ENCODE assay signal across 9 mouse cellular contexts in the genomic region with DNA sequence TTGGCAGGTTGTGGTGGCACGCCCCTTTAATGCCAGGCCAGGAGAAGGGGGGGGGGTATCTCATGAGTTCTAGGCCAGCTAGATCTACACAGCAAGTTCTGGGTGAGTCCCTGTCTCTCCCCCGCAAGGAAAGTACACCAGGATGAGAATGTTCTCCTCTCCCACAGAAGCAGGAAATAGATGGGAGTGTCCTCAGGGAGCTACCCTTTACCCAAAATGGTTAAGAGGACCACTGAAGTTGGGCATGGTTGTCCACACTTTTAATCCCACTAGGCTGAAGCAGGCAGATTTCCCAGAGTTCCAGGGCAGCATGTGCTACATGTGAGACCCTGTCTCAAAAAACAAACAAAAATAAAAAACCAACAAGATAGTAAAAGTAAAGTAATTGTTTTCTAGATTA. TPM values are rescaled to one million over a fixed set of nuclear protein-coding genes. Genes with fewer than 3 reads are reported as not detected.
DNase-seq lines count a peak whose midpoint lies in the region; ATAC-seq and TF ChIP-seq lines count a peak whose summit lies in the region.
"Had no signal": no experiment of that assay in that cellular context is flagged by ENCODE, and none has a peak within 500 bp of the region (broad histone marks: within the 10 kb centered on the region; RNA-seq: fewer than 3 reads in every experiment).

No protein-coding gene starts in this region.

- peak overlapping the region; percentile 69; the same call in 1 of the 2 replicates for H3K27ac ChIP-seq in kidney, adult 2 months (ENCODE audit: insufficient read depth, low read depth, low read length)
- peak overlapping the region; percentile 97; the same call in 1 of the 2 replicates for H3K27ac ChIP-seq in heart, embryonic 15.5 days
- peak overlapping the region; percentile 89 for H3K27ac ChIP-seq in liver, embryonic 16.5 days (ENCODE audit: low read length)

- no peaks in the 10 kb centered on the region; the same call in 1 of the 2 replicates for H3K27me3 ChIP-seq in kidney, adult 2 months (replicated peaks; ENCODE audit: control insufficient read depth, insufficient read depth, low read length)
- no peaks in the 10 kb centered on the region for H3K27me3 ChIP-seq in heart, embryonic 15.5 days
- H3K27me3 ChIP-seq in liver, embryonic 16.5 days (ENCODE audit: control insufficient read depth, insufficient read depth, low read depth, low read length) = no peaks in the 10 kb centered on the region

- H3K4me2 ChIP-seq in heart, embryonic 15.5 days = peak overlapping the region; percentile 61
- H3K4me2 ChIP-seq in liver, embryonic 16.5 days (ENCODE audit: low read depth, low read length) = peak overlapping the region; percentile 94

- no peak for DNase-seq in kidney, adult 2 months
- no peak for DNase-seq in kidney, adult 11 months
- peak; percentile 22 for DNase-seq in NIH3T3 (ENCODE audit: low read depth)
- no peak for DNase-seq in testis, postnatal 14 days (ENCODE audit: low spot score)
- DNase-seq: thymus, adult 2 months had no signal

- WGBS in kidney, adult 2 months = 87% methylated on average over 2 of the region's 2 CpGs
- 82% methylated on average over 2 of the region's 2 CpGs for WGBS in heart, embryonic 15.5 days
- 63% methylated on average over 2 of the region's 2 CpGs for WGBS in liver, embryonic 16.5 days (ENCODE audit: insufficient replicate concordance)

- TF ChIP-seq POLR2A in kidney, adult 2 months (IDR thresholded peaks at IDR 0.05; ENCODE audit: low read depth, low read length) = no peak

- peaks cover 11% of the 10 kb centered on the region; the same call in 1 of the 2 replicates for H3K4me1 ChIP-seq in kidney, adult 2 months (ENCODE audit: control insufficient read depth, insufficient read depth, low read length)
- H3K4me1 ChIP-seq in heart, embryonic 15.5 days (replicated peaks) = peaks cover 11% of the 10 kb centered on the region
- H3K4me1 ChIP-seq in liver, embryonic 16.5 days (ENCODE audit: control insufficient read depth, low read depth, low read length) = peaks cover 20% of the 10 kb centered on the region

- no peak for ATAC-seq in heart, embryonic 15.5 days (replicated peaks; ENCODE audit: insufficient number of reproducible peaks, insufficient read depth, low FRiP score, low read depth)
- ATAC-seq in liver, embryonic 16.5 days (ENCODE audit: low read depth) = no peak
- ATAC-seq in megakaryocyte-erythroid progenitor cell, adult 5-6 weeks (replicated peaks; ENCODE audit: low FRiP score, low TSS enrichment, poor library complexity, severe bottlenecking) = no peak
- ATAC-seq in frontal cortex, adult (ENCODE audit: low TSS enrichment) = no peak

- H3K4me3 ChIP-seq in kidney, adult 2 months (ENCODE audit: insufficient read depth, low read depth, low read length) = no peak overlapping the region
- H3K4me3 ChIP-seq in heart, embryonic 15.5 days = peak overlapping the region; percentile 96; the same call in 1 of the 2 replicates
- H3K4me3 ChIP-seq in liver, embryonic 16.5 days (ENCODE audit: low read depth, low read length) = peak overlapping the region; percentile 95

- H3K36me3 ChIP-seq in kidney, adult 2 months (ENCODE audit: control insufficient read depth, insufficient read depth, low read length) = no peaks in the 10 kb centered on the region
- H3K36me3 ChIP-seq in heart, embryonic 15.5 days = no peaks in the 10 kb centered on the region
- no peaks in the 10 kb centered on the region for H3K36me3 ChIP-seq in liver, embryonic 16.5 days (ENCODE audit: control insufficient read depth, insufficient read depth)

- TF ChIP-seq CTCF in kidney, adult 2 months (conservative IDR thresholded peaks at IDR 0.05; ENCODE audit: insufficient read depth, insufficient read length, low read depth, low read length) = no peak

- no peak overlapping the region for H3K9ac ChIP-seq in heart, embryonic 15.5 days
- peak overlapping the region; percentile 97 for H3K9ac ChIP-seq in liver, embryonic 16.5 days (ENCODE audit: low read depth, low read length)

- no peaks in the 10 kb centered on the region for H3K9me3 ChIP-seq in heart, embryonic 15.5 days (replicated peaks)
- H3K9me3 ChIP-seq in liver, embryonic 16.5 days (replicated peaks; ENCODE audit: control insufficient read depth, low read length) = no peaks in the 10 kb centered on the region

RNA-seq across cellular contexts. Expression of a gene that starts 0.8 kb away (rescaled TPM):
- polyA plus RNA-seq in kidney, adult 2 months (2012; rRNA removed) = 26.7 and 42.5 TPM in 2 replicates
- polyA plus RNA-seq in heart, embryonic 15.5 days (2015; fragmentation: Nextera tagmentation; extraction: Ambion mirVana) = 254 and 259 TPM in 2 replicates
- polyA plus RNA-seq in liver, embryonic 16.5 days (2015; fragmentation: Nextera tagmentation; extraction: Ambion mirVana) = 97.8 and 110 TPM in 2 replicates
- 225 and 272 TPM in 2 replicates for total RNA-seq in megakaryocyte-erythroid progenitor cell, adult 5-6 weeks (2014; fragmentation: Nextera tagmentation)
- total RNA-seq in megakaryocyte-erythroid progenitor cell, adult 5-6 weeks (2017) = 502 and 648 TPM in 2 replicates

RNA-seq across cellular contexts. Expression of a gene that starts 24.0 kb away (rescaled TPM):
- 16.3 and 20.0 TPM in 2 replicates for polyA plus RNA-seq in kidney, adult 2 months (2012; rRNA removed)
- 61.8 and 67.6 TPM in 2 replicates for polyA plus RNA-seq in heart, embryonic 15.5 days (2015; fragmentation: Nextera tagmentation; extraction: Ambion mirVana)
- polyA plus RNA-seq in liver, embryonic 16.5 days (2015; fragmentation: Nextera tagmentation; extraction: Ambion mirVana) = 13.9 TPM in 2 replicates
- total RNA-seq in megakaryocyte-erythroid progenitor cell, adult 5-6 weeks (2014; fragmentation: Nextera tagmentation) = 15.9 and 25.6 TPM in 2 replicates
- total RNA-seq in megakaryocyte-erythroid progenitor cell, adult 5-6 weeks (2017) = 15.1 and 23.5 TPM in 2 replicates

RNA-seq across cellular contexts. Expression of a gene that starts 38.6 kb away (rescaled TPM):
- 13.3 and 17.2 TPM in 2 replicates for polyA plus RNA-seq in kidney, adult 2 months (2012; rRNA removed)
- polyA plus RNA-seq in heart, embryonic 15.5 days (2015; fragmentation: Nextera tagmentation; extraction: Ambion mirVana) = 60.5 and 73.7 TPM in 2 replicates
- polyA plus RNA-seq in liver, embryonic 16.5 days (2015; fragmentation: Nextera tagmentation; extraction: Ambion mirVana) = 34.4 and 34.6 TPM in 2 replicates
- total RNA-seq in megakaryocyte-erythroid progenitor cell, adult 5-6 weeks (2014; fragmentation: Nextera tagmentation) = 76.5 and 84.3 TPM in 2 replicates
- total RNA-seq in megakaryocyte-erythroid progenitor cell, adult 5-6 weeks (2017) = 62.4 and 113 TPM in 2 replicates

RNA-seq across cellular contexts. Expression of a gene that starts 54.4 kb away (rescaled TPM):
- 0.04 and 5.1 TPM in 2 replicates for polyA plus RNA-seq in kidney, adult 2 months (2012; rRNA removed)
- 0.19 and 0.32 TPM in 2 replicates for polyA plus RNA-seq in heart, embryonic 15.5 days (2015; fragmentation: Nextera tagmentation; extraction: Ambion mirVana)
- polyA plus RNA-seq in liver, embryonic 16.5 days (2015; fragmentation: Nextera tagmentation; extraction: Ambion mirVana) = 0.40 and 1.6 TPM in 2 replicates
- total RNA-seq in megakaryocyte-erythroid progenitor cell, adult 5-6 weeks (2014; fragmentation: Nextera tagmentation) = 1.7 TPM in 1 of 2 replicates, not detected in the other
- not detected in 2 replicates for total RNA-seq in megakaryocyte-erythroid progenitor cell, adult 5-6 weeks (2017)

RNA-seq across cellular contexts. Expression of a gene that starts 55.5 kb away (rescaled TPM):
- 0.03 TPM in 1 of 2 replicates, not detected in the other for polyA plus RNA-seq in kidney, adult 2 months (2012; rRNA removed)
- polyA plus RNA-seq in heart, embryonic 15.5 days (2015; fragmentation: Nextera tagmentation; extraction: Ambion mirVana) = 0.06 and 0.14 TPM in 2 replicates
- polyA plus RNA-seq in liver, embryonic 16.5 days (2015; fragmentation: Nextera tagmentation; extraction: Ambion mirVana) = 2.4 and 3.0 TPM in 2 replicates
- total RNA-seq in megakaryocyte-erythroid progenitor cell, adult 5-6 weeks (2014; fragmentation: Nextera tagmentation) = not detected in 2 replicates
- not detected in 2 replicates for total RNA-seq in megakaryocyte-erythroid progenitor cell, adult 5-6 weeks (2017)
